Mouse (Mus musculus): Measurements from ENCODE around the gene Phf21b. TPM values are rescaled to one million over a fixed set of nuclear protein-coding genes. Genes with fewer than 3 reads are reported as not detected.

Phf21b gene
- total and polyA plus RNA-seq, 3 experiments: 1.3 to 5.3 (median 2.2) TPM

DNA sequence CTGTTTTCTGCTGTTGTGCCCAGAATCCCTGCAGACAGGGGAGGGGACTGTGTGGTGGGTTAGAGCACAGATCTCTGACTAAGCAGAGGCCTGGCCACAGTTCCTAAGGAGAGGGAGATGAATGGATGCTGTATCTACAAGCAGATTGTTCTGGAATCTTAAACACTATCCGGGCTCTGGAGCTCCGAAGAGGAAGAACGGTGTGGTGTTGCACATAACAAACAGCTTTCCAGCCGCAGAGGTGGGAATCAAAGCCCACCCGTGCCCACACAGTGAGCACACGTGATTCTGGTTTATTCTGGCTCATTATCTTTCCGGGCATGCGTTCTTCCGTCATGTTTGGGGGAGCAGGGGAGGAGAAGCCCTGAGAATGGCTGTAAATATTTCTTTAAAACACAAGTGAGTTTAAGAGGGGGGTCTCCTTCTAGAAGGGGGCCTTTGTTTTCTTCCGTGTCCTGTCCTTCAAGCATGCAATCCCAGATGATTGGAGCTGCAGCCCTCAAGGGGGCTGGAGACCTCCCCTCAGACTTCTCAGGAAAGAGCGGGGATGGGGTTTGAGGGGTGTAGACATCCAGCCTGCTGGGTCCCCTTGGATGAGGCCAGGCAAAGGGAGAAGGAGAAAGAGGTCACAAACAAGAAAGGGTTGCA, 119.4 kb downstream of the Phf21b start:
- DNase-seq (ENCODE audit: extremely low read depth): no peak
- H3K4me3 ChIP-seq (replicated peaks in 1 of 3; ENCODE audit: low read depth in 2 of 3, low read length in 2 of 3, poor library complexity in 1 of 3): no peak overlapping the region
- peaks cover 0 to 8% of the 10 kb centered on the region in 2 experiments; a peak in 2 of 4 replicates for H3K4me1 ChIP-seq (ENCODE audit: control insufficient read depth in 1 of 2, insufficient read depth in 2 of 2)
- no peaks in the 10 kb centered on the region for H3K9me3 ChIP-seq (replicated peaks; ENCODE audit: low read length)
- peaks cover 2% of the 10 kb centered on the region for H3K27me3 ChIP-seq (replicated peaks)
- in situ Hi-C loops (cut with MboI; ENCODE audit: low pct_ligation_motif_present, low pct_unique_long_range_greater_than_20kb, low sequenced_read_pairs) (no loop called here), dilution Hi-C loops (cut with MboI; ENCODE audit: extremely low pct_ligation_motif_present, extremely low pct_unique_long_range_greater_than_20kb, low sequenced_read_pairs) (no loop called here)
- no peaks in the 10 kb centered on the region for H3K36me3 ChIP-seq (replicated peaks in 1 of 2; ENCODE audit: control insufficient read depth in 1 of 2, insufficient read depth in 1 of 2, low read length in 1 of 2)
- no peak overlapping the region for H3K27ac ChIP-seq (ENCODE audit: insufficient read depth, low read depth)
- H3K4me2 ChIP-seq (ENCODE audit: insufficient read depth, low read depth, poor library complexity, severe bottlenecking): no peak overlapping the region
- TF ChIP-seq CTCF (conservative IDR thresholded peaks at IDR 0.05 in 1 of 2, IDR thresholded peaks at IDR 0.05 in 1 of 2; ENCODE audit: low read depth in 2 of 2, low read length in 2 of 2): no peak
- no peaks in the 10 kb centered on the region for H3K79me2 ChIP-seq (replicated peaks; ENCODE audit: control insufficient read depth, extremely low read depth, insufficient read depth, poor library complexity, severe bottlenecking)
- H3K9ac ChIP-seq (ENCODE audit: insufficient read depth, low read depth): no peak overlapping the region

Other genes starting within 250 kb of the Phf21b start
- gene Prr5, start 186.4 kb downstream of the Phf21b start, total RNA-seq (2012; rRNA removed): 19.7 and 28.5 TPM in 2 replicates
- 10.4 and 11.6 TPM in 2 replicates for gene Prr5, start 186.4 kb downstream of the Phf21b start, total RNA-seq (2014; rRNA removed)
- gene Prr5, start 186.4 kb downstream of the Phf21b start, polyA plus RNA-seq (2012; ENCODE audit: insufficient read length, low read depth): 58.2 and 68.2 TPM in 2 replicates
- gene Arhgap8, start 136.0 kb downstream of the Phf21b start, total RNA-seq (2012; rRNA removed): 0.08 TPM in 1 of 2 replicates, not detected in the other
- gene Arhgap8, start 136.0 kb downstream of the Phf21b start, total RNA-seq (2014; rRNA removed): not detected in 2 replicates
- gene Arhgap8, start 136.0 kb downstream of the Phf21b start, polyA plus RNA-seq (2012; ENCODE audit: insufficient read length, low read depth): not detected in 2 replicates
- 0.67 and 0.68 TPM in 2 replicates for gene Gm29666, start 64.0 kb upstream of the Phf21b start, total RNA-seq (2012; rRNA removed)
- 0.54 and 0.55 TPM in 2 replicates for gene Gm29666, start 64.0 kb upstream of the Phf21b start, total RNA-seq (2014; rRNA removed)
- 0.64 and 0.71 TPM in 2 replicates for gene Gm29666, start 64.0 kb upstream of the Phf21b start, polyA plus RNA-seq (2012; ENCODE audit: insufficient read length, low read depth)
- 39.2 and 45.3 TPM in 2 replicates for gene Nup50, start 67.4 kb upstream of the Phf21b start, total RNA-seq (2012; rRNA removed)
- 43.4 and 46.6 TPM in 2 replicates for gene Nup50, start 67.4 kb upstream of the Phf21b start, total RNA-seq (2014; rRNA removed)
- 85.6 and 91.4 TPM in 2 replicates for gene Nup50, start 67.4 kb upstream of the Phf21b start, polyA plus RNA-seq (2012; ENCODE audit: insufficient read length, low read depth)
- 10.9 and 12.9 TPM in 2 replicates for gene 5031439G07Rik, start 132.5 kb upstream of the Phf21b start, total RNA-seq (2012; rRNA removed)
- 8.6 and 9.4 TPM in 2 replicates for gene 5031439G07Rik, start 132.5 kb upstream of the Phf21b start, total RNA-seq (2014; rRNA removed)
- gene 5031439G07Rik, start 132.5 kb upstream of the Phf21b start, polyA plus RNA-seq (2012; ENCODE audit: insufficient read length, low read depth): 22.7 and 26.0 TPM in 2 replicates
- not detected in 2 replicates for gene Upk3a, start 161.1 kb upstream of the Phf21b start, total RNA-seq (2012; rRNA removed)
- gene Upk3a, start 161.1 kb upstream of the Phf21b start, total RNA-seq (2014; rRNA removed): not detected in 2 replicates
- gene Upk3a, start 161.1 kb upstream of the Phf21b start, polyA plus RNA-seq (2012; ENCODE audit: insufficient read length, low read depth): not detected in 2 replicates
- 13.1 and 14.1 TPM in 2 replicates for gene Fam118a, start 172.9 kb upstream of the Phf21b start, total RNA-seq (2012; rRNA removed)
- 18.2 and 18.4 TPM in 2 replicates for gene Fam118a, start 172.9 kb upstream of the Phf21b start, total RNA-seq (2014; rRNA removed)
- gene Fam118a, start 172.9 kb upstream of the Phf21b start, polyA plus RNA-seq (2012; ENCODE audit: insufficient read length, low read depth): 15.0 and 15.5 TPM in 2 replicates